Mouse (Mus musculus) heart, embryonic 13.5 days (tissue): Measurements from ENCODE around the gene Vmn1r232. TPM values are rescaled to one million over a fixed set of nuclear protein-coding genes. Genes with fewer than 3 reads are reported as not detected.

Experiments used
- polyA plus RNA-seq: library from polyadenylated mRNA; unstranded; fragments of >200 nt; fragmentation: Nextera tagmentation; extraction: Ambion mirVana; gene quantifications from 2 replicates; pipeline ENCODE4 v1.2.1, GENCODE M21; 2015

Gene Vmn1r232
- polyA plus RNA-seq, 1 experiment from 2014 or later, result not detected

Other genes with a start within 250 kb of the Vmn1r232 start
- gene Vmn1r226, start 236.9 kb downstream of the Vmn1r232 start, polyA plus RNA-seq, result not detected in 2 replicates
- not detected in 2 replicates for gene Vmn1r227, start 189.9 kb downstream of the Vmn1r232 start, polyA plus RNA-seq
- not detected in 2 replicates for gene Vmn1r228, start 133.6 kb downstream of the Vmn1r232 start, polyA plus RNA-seq
- not detected in 2 replicates for gene Vmn1r229, start 108.2 kb downstream of the Vmn1r232 start, polyA plus RNA-seq
- not detected in 2 replicates for gene Vmn1r230, start 79.3 kb downstream of the Vmn1r232 start, polyA plus RNA-seq
- not detected in 2 replicates for gene Vmn1r231, start 14.6 kb downstream of the Vmn1r232 start, polyA plus RNA-seq
- gene Ppp2r1a, start 25.6 kb upstream of the Vmn1r232 start, polyA plus RNA-seq, result 353 and 358 TPM in 2 replicates
- not detected in 2 replicates for gene Vmn1r233, start 76.8 kb upstream of the Vmn1r232 start, polyA plus RNA-seq
- 8.0 and 10.4 TPM in 2 replicates for gene Zfp160, start 89.2 kb upstream of the Vmn1r232 start, polyA plus RNA-seq